ENCODE assay signal across 10 mouse cellular contexts in genomic region chr16:10349876-10350275, GRCm38 (mm10). TPM values are rescaled to one million over a fixed set of nuclear protein-coding genes. Genes with fewer than 3 reads are reported as not detected.
DNase-seq lines count a peak whose midpoint lies in the region; ATAC-seq and TF ChIP-seq lines count a peak whose summit lies in the region.
"Had no signal": no experiment of that assay in that cellular context is flagged by ENCODE, and none has a peak within 500 bp of the region (broad histone marks: within the 10 kb centered on the region; RNA-seq: fewer than 3 reads in every experiment).

No protein-coding gene starts in this region.

- H3K36me3 ChIP-seq in liver, adult 2 months (ENCODE audit: control insufficient read depth, insufficient read depth, low read length) = no peaks in the 10 kb centered on the region
- no peaks in the 10 kb centered on the region for H3K36me3 ChIP-seq in liver, embryonic 11.5 days (ENCODE audit: control insufficient read depth, insufficient read depth, low read length)
- H3K36me3 ChIP-seq in heart, embryonic 11.5 days (ENCODE audit: control insufficient read depth, insufficient read depth, low read length) = no peaks in the 10 kb centered on the region
- no peaks in the 10 kb centered on the region for H3K36me3 ChIP-seq in limb, embryonic 10.5 days
- no peaks in the 10 kb centered on the region for H3K36me3 ChIP-seq in stomach, embryonic 14.5 days (ENCODE audit: control insufficient read depth, insufficient read depth, low read length)
- H3K36me3 ChIP-seq: limb, embryonic 12.5 days had no signal

- peak overlapping the region; percentile 83 for H3K27ac ChIP-seq in liver, adult 2 months (replicated peaks; ENCODE audit: insufficient read depth, low read depth, low read length)
- H3K27ac ChIP-seq in liver, embryonic 11.5 days (ENCODE audit: low read depth, low read length) = no peak overlapping the region
- H3K27ac ChIP-seq in heart, embryonic 11.5 days (ENCODE audit: low read depth, low read length) = no peak overlapping the region
- H3K27ac ChIP-seq in limb, embryonic 10.5 days = 0 out of 2 replicates have a peak overlapping the region, but pooled peaks have one; percentile 27
- peak overlapping the region; percentile 74; the same call in 1 of the 2 replicates for H3K27ac ChIP-seq in stomach, embryonic 14.5 days (ENCODE audit: low read length)
- H3K27ac ChIP-seq: kidney, postnatal 0 days; limb, embryonic 12.5 days had no signal

- no peak for TF ChIP-seq CTCF in liver, adult 2 months (IDR thresholded peaks at IDR 0.05; ENCODE audit: low read depth, low read length)

- H3K27me3 ChIP-seq in liver, adult 2 months (ENCODE audit: control insufficient read depth, insufficient read depth, low read length) = no peaks in the 10 kb centered on the region
- H3K27me3 ChIP-seq in liver, embryonic 11.5 days (replicated peaks; ENCODE audit: control insufficient read depth, insufficient read depth, low read length) = no peaks in the 10 kb centered on the region
- H3K27me3 ChIP-seq in heart, embryonic 11.5 days (ENCODE audit: control insufficient read depth, insufficient read depth, low read length) = no peaks in the 10 kb centered on the region
- no peaks in the 10 kb centered on the region for H3K27me3 ChIP-seq in limb, embryonic 10.5 days (ENCODE audit: low read depth, poor library complexity, severe bottlenecking)
- no peaks in the 10 kb centered on the region for H3K27me3 ChIP-seq in stomach, embryonic 14.5 days (ENCODE audit: control insufficient read depth, insufficient read depth, low read length)
- H3K27me3 ChIP-seq: limb, embryonic 12.5 days had no signal

- no peak overlapping the region for H3K4me3 ChIP-seq in liver, adult 2 months (ENCODE audit: insufficient read depth, low read depth, low read length)
- H3K4me3 ChIP-seq in liver, embryonic 11.5 days (ENCODE audit: low read depth, low read length) = no peak overlapping the region
- H3K4me3 ChIP-seq in heart, embryonic 11.5 days (ENCODE audit: low read depth, low read length) = no peak overlapping the region
- H3K4me3 ChIP-seq in limb, embryonic 10.5 days = no peak overlapping the region
- no peak overlapping the region for H3K4me3 ChIP-seq in stomach, embryonic 14.5 days (ENCODE audit: low read depth, low read length)
- H3K4me3 ChIP-seq: limb, embryonic 12.5 days had no signal

- no peak for TF ChIP-seq POLR2A in liver, adult 2 months (IDR thresholded peaks at IDR 0.05; ENCODE audit: extremely low read depth, insufficient read depth, low read length)

- 28% methylated on average over 10 of the region's 10 CpGs for WGBS in liver, adult 2 months
- 72% methylated on average over 10 of the region's 10 CpGs for WGBS in liver, embryonic 11.5 days
- 66% methylated on average over 10 of the region's 10 CpGs for WGBS in heart, embryonic 11.5 days (ENCODE audit: insufficient replicate concordance)
- WGBS in limb, embryonic 10.5 days = 82% methylated on average over 10 of the region's 10 CpGs
- whole genome bisulfite sequencing in stomach, embryonic 14.5 days = 59% methylated on average over 10 of the region's 10 CpGs

- no peak overlapping the region for H3K9ac ChIP-seq in liver, adult 2 months (ENCODE audit: low read depth, low read length)
- no peak overlapping the region for H3K9ac ChIP-seq in liver, embryonic 11.5 days (ENCODE audit: low read depth, low read length)
- H3K9ac ChIP-seq in heart, embryonic 11.5 days (ENCODE audit: low read depth, low read length) = 0 out of 2 replicates have a peak overlapping the region, but pooled peaks have one; percentile 10
- no peak overlapping the region for H3K9ac ChIP-seq in stomach, embryonic 14.5 days (replicated peaks; ENCODE audit: low read depth, low read length)
- H3K9ac ChIP-seq: limb, embryonic 12.5 days had no signal

- no peaks in the 10 kb centered on the region for H3K9me3 ChIP-seq in liver, embryonic 11.5 days (ENCODE audit: control insufficient read depth, low read length)
- no peaks in the 10 kb centered on the region for H3K9me3 ChIP-seq in heart, embryonic 11.5 days (replicated peaks; ENCODE audit: control insufficient read depth, low read length)
- no peaks in the 10 kb centered on the region for H3K9me3 ChIP-seq in limb, embryonic 10.5 days (replicated peaks)
- no peaks in the 10 kb centered on the region for H3K9me3 ChIP-seq in stomach, embryonic 14.5 days (ENCODE audit: control insufficient read depth, low read depth, low read length)
- H3K9me3 ChIP-seq: limb, embryonic 12.5 days had no signal

- no peak overlapping the region for H3K4me2 ChIP-seq in liver, embryonic 11.5 days
- no peak overlapping the region for H3K4me2 ChIP-seq in heart, embryonic 11.5 days
- no peak overlapping the region for H3K4me2 ChIP-seq in stomach, embryonic 14.5 days (replicated peaks; ENCODE audit: low read depth, low read length)
- H3K4me2 ChIP-seq: limb, embryonic 12.5 days had no signal

- DNase-seq in liver, adult 2 months (ENCODE audit: extremely low read depth, low read depth, low spot score) = peak; percentile 88
- no peak for DNase-seq in liver, embryonic 11.5 days (ENCODE audit: low spot score)
- DNase-seq in limb, embryonic 10.5 days (ENCODE audit: low spot score) = no peak
- DNase-seq in layer of hippocampus, adult 9-11 months = no peak
- DNase-seq in layer of hippocampus, adult 11-12 months (ENCODE audit: low spot score) = no peak
- DNase-seq: cerebellum, adult 9-10 months had no signal

- peaks cover 25% of the 10 kb centered on the region for H3K4me1 ChIP-seq in liver, adult 2 months (ENCODE audit: control insufficient read depth, insufficient read depth, low read length)
- H3K4me1 ChIP-seq in liver, embryonic 11.5 days (replicated peaks; ENCODE audit: control insufficient read depth, insufficient read depth, low read length) = no peaks in the 10 kb centered on the region
- peaks cover 14% of the 10 kb centered on the region for H3K4me1 ChIP-seq in heart, embryonic 11.5 days (ENCODE audit: control insufficient read depth, insufficient read depth, low read length)
- no peaks in the 10 kb centered on the region for H3K4me1 ChIP-seq in limb, embryonic 10.5 days
- H3K4me1 ChIP-seq in stomach, embryonic 14.5 days (ENCODE audit: control insufficient read depth, insufficient read depth, low read length) = peaks cover 6% of the 10 kb centered on the region; the same call in 1 of the 2 replicates

- no peaks in the 10 kb centered on the region for H3K79me2 ChIP-seq in liver, adult 2 months (ENCODE audit: control insufficient read depth, insufficient read depth, low read length)

- ATAC-seq in liver, embryonic 11.5 days (replicated peaks; ENCODE audit: low FRiP score) = no peak; the same call in 1 of the 2 replicates
- ATAC-seq in heart, embryonic 11.5 days (replicated peaks; ENCODE audit: insufficient number of reproducible peaks, low FRiP score, low TSS enrichment) = no peak
- ATAC-seq in stomach, embryonic 14.5 days (ENCODE audit: insufficient number of reproducible peaks, insufficient read depth, low FRiP score, low read depth) = peak; percentile 85

RNA-seq across cellular contexts. Expression of gene Emp2, which starts 36.1 kb away (rescaled TPM):
- total RNA-seq in liver, adult 2 months (2014; rRNA removed) = 5.7 and 10.7 TPM in 2 replicates
- polyA plus RNA-seq in liver, adult 2 months (2012; rRNA removed) = 7.2 and 14.1 TPM in 2 replicates
- 8.5 and 9.0 TPM in 2 replicates for polyA plus RNA-seq in liver, embryonic 11.5 days (2014; fragmentation: Nextera tagmentation; extraction: Ambion mirVana)
- polyA plus RNA-seq in heart, embryonic 11.5 days (2014; fragmentation: Nextera tagmentation; extraction: Ambion mirVana) = 21.9 and 24.7 TPM in 2 replicates
- 2.4 and 4.2 TPM in 2 replicates for polyA plus RNA-seq in limb, embryonic 10.5 days (2016; fragmentation: Nextera tagmentation; extraction: Ambion mirVana)
- polyA plus RNA-seq in stomach, embryonic 14.5 days (2014; fragmentation: Nextera tagmentation; extraction: Ambion mirVana) = 26.6 and 31.3 TPM in 2 replicates

RNA-seq across cellular contexts. Expression of gene Tekt5, which starts 45.4 kb away (rescaled TPM):
- total RNA-seq in liver, adult 2 months (2014; rRNA removed) = 0.09 TPM in 1 of 2 replicates, not detected in the other
- polyA plus RNA-seq in liver, adult 2 months (2012; rRNA removed) = 0.07 and 0.12 TPM in 2 replicates
- 0.16 TPM in 1 of 2 replicates, not detected in the other for polyA plus RNA-seq in liver, embryonic 11.5 days (2014; fragmentation: Nextera tagmentation; extraction: Ambion mirVana)
- polyA plus RNA-seq in heart, embryonic 11.5 days (2014; fragmentation: Nextera tagmentation; extraction: Ambion mirVana) = 0.17 and 0.23 TPM in 2 replicates
- polyA plus RNA-seq in limb, embryonic 10.5 days (2016; fragmentation: Nextera tagmentation; extraction: Ambion mirVana) = not detected in 2 replicates
- polyA plus RNA-seq in stomach, embryonic 14.5 days (2014; fragmentation: Nextera tagmentation; extraction: Ambion mirVana) = 0.70 and 1.0 TPM in 2 replicates
- polyA plus RNA-seq: limb, embryonic 12.5 days had no signal

Comparison
In these comparisons a context has a peak if more than half of its experiments do, and no peak if none do; other contexts are left out.
1. H3K27ac ChIP-seq: peak in liver, adult 2 months (single experiment), limb, embryonic 10.5 days (single experiment) and stomach, embryonic 14.5 days (single experiment); none in liver, embryonic 11.5 days (single experiment) and heart, embryonic 11.5 days (single experiment).